Mouse (Mus musculus) liver, embryonic 15.5 days (tissue): ENCODE measurements around the gene Itsn1. TPM values are rescaled to one million over a fixed set of nuclear protein-coding genes. Genes with fewer than 3 reads are reported as not detected.

Source experiments
- ATAC-seq: fragments of 200-750 bp; cut with Nextera tagmentation; 2 replicates; pipeline ENCODE4 v1.8.0; 2017; ENCODE audit warnings: moderate number of reproducible peaks, mild to moderate bottlenecking, moderate library complexity; ENCODE audit not compliant: insufficient read depth
- H3K27ac ChIP-seq: fragments of 300-500 bp; sonication (generic); replicated peaks from 2 replicates; pipeline ENCODE4 v1.5.1; 2015; ENCODE audit warnings: mild to moderate bottlenecking, inconsistent platforms
- H3K27me3 ChIP-seq: fragments of 300-500 bp; sonication (generic); 2 replicates; pipeline ENCODE4 v1.6.1; 2015; ENCODE audit warnings: mild to moderate bottlenecking, inconsistent platforms
- H3K36me3 ChIP-seq: fragments of 300-500 bp; sonication (generic); replicated peaks from 2 replicates; pipeline ENCODE4 v1.6.1; 2015; ENCODE audit warnings: moderate library complexity, mild to moderate bottlenecking, inconsistent platforms
- H3K4me1 ChIP-seq: fragments of 300-500 bp; sonication (generic); replicated peaks from 2 replicates; pipeline ENCODE4 v1.6.1; 2015; ENCODE audit warnings: inconsistent platforms
- H3K4me2 ChIP-seq: fragments of 300-500 bp; sonication (generic); 2 replicates; pipeline ENCODE4 v1.6.1; 2015; ENCODE audit warnings: moderate library complexity, mild to moderate bottlenecking, inconsistent platforms
- H3K4me3 ChIP-seq: fragments of 300-500 bp; sonication (generic); replicated peaks from 2 replicates; pipeline ENCODE4 v1.5.1; 2015; ENCODE audit warnings: mild to moderate bottlenecking, inconsistent platforms
- H3K9ac ChIP-seq: fragments of 300-500 bp; sonication (generic); 2 replicates; pipeline ENCODE4 v1.6.1; 2015; ENCODE audit warnings: moderate library complexity, mild to moderate bottlenecking, inconsistent platforms
- H3K9me3 ChIP-seq: fragments of 300-500 bp; sonication (generic); replicated peaks from 2 replicates; pipeline ENCODE4 v1.6.1; 2016; ENCODE audit warnings: inconsistent platforms
- WGBS: fragments of 180-500 bp; shearing (Covaris S2); methylation state at CpG from one replicate; pipeline ENCODE4 v1.1.7; 2015; ENCODE audit warnings: mixed read lengths; ENCODE audit not compliant: insufficient replicate concordance; 5-methylcytosine and 5-hydroxymethylcytosine counted together
- microRNA-seq: library from miRNA; unstranded; fragments of <30 nt; microRNA quantifications from one replicate; pipeline ENCODE4, GENCODE M21; 2016
- polyA plus RNA-seq: library from polyadenylated mRNA; unstranded; fragments of >200 nt; fragmentation: Nextera tagmentation; extraction: Ambion mirVana; gene quantifications from 2 replicates; pipeline ENCODE4 v1.2.1, GENCODE M21; 2015

Gene Itsn1
- polyA plus RNA-seq, 1 experiment from 2014 or later = 50.4 TPM

- H3K36me3 ChIP-seq = no peaks in the 10 kb centered on the region
- no peak for ATAC-seq
- no peaks in the 10 kb centered on the region for H3K27me3 ChIP-seq
- no peak overlapping the region for H3K4me2 ChIP-seq
- H3K4me3 ChIP-seq = no peak overlapping the region
- H3K9ac ChIP-seq = no peak overlapping the region
- no peak overlapping the region for H3K27ac ChIP-seq
- WGBS = 67% methylated on average over 8 of the region's 8 CpGs
- no peaks in the 10 kb centered on the region for H3K4me1 ChIP-seq
- no peaks in the 10 kb centered on the region for H3K9me3 ChIP-seq
These were observed 225.7 kb downstream of the Itsn1 start for GRCm38 (mm10) chr16:91954766-91955165.

GRCm38 (mm10) chr16:91962204-91962893 lies 233.3 kb downstream of the Itsn1 start:
- H3K4me3 ChIP-seq = no peak overlapping the region
- H3K27me3 ChIP-seq = no peaks in the 10 kb centered on the region
- no peaks in the 10 kb centered on the region for H3K36me3 ChIP-seq
- no peak overlapping the region for H3K27ac ChIP-seq
- WGBS = 38% methylated on average over 9 of the region's 9 CpGs
- no peak overlapping the region for H3K9ac ChIP-seq
- ATAC-seq = no peak
- H3K9me3 ChIP-seq = no peaks in the 10 kb centered on the region
- no peak overlapping the region for H3K4me2 ChIP-seq
- peaks cover 15% of the 10 kb centered on the region; the same call in 1 of the 2 replicates for H3K4me1 ChIP-seq

- H3K9me3 ChIP-seq = no peaks in the 10 kb centered on the region
- H3K9ac ChIP-seq = no peak overlapping the region
- H3K4me3 ChIP-seq = no peak overlapping the region
- peaks cover 15% of the 10 kb centered on the region; the same call in 1 of the 2 replicates for H3K4me1 ChIP-seq
- no peak overlapping the region for H3K4me2 ChIP-seq
- no peak overlapping the region for H3K27ac ChIP-seq
- no peak for ATAC-seq
- no peaks in the 10 kb centered on the region for H3K27me3 ChIP-seq
- no peaks in the 10 kb centered on the region for H3K36me3 ChIP-seq
- 57% methylated on average over 14 of the region's 14 CpGs for WGBS
These were observed 233.9 kb downstream of the Itsn1 start for GRCm38 (mm10) chr16:91962894-91963555.

GRCm38 (mm10) chr16:91963556-91963900 lies 234.4 kb downstream of the Itsn1 start:
- Histone ChIP-seq H3K4me3 (no peak overlapping the region), H3K27me3 (no peaks in the 10 kb centered on the region), H3K4me1 (peaks cover 15% of the 10 kb centered on the region; the same call in 1 of the 2 replicates), H3K36me3 (no peaks in the 10 kb centered on the region), H3K9ac (no peak overlapping the region), H3K4me2 (no peak overlapping the region), H3K9me3 (no peaks in the 10 kb centered on the region), H3K27ac (no peak overlapping the region)
- WGBS = 74% methylated on average over 3 of the region's 3 CpGs
- ATAC-seq = no peak

- peak overlapping the region; percentile 18; the same call in 1 of the 2 replicates for H3K4me2 ChIP-seq
These were observed 235.5 kb downstream of the Itsn1 start for GRCm38 (mm10) chr16:91964308-91965178.

GRCm38 (mm10) chr16:91968725-91969124 lies 239.6 kb downstream of the Itsn1 start:
- 45% methylated on average over 10 of the region's 10 CpGs for WGBS
- peaks cover 15% of the 10 kb centered on the region; the same call in 1 of the 2 replicates for H3K4me1 ChIP-seq
- H3K9me3 ChIP-seq = no peaks in the 10 kb centered on the region

More at GRCm38 (mm10) chr16:91964308-91965178, 235.5 kb downstream of the Itsn1 start:
- Histone ChIP-seq H3K27me3 (peaks cover 9% of the 10 kb centered on the region), H3K4me3 (no peak overlapping the region), H3K4me1 (peaks cover 15% of the 10 kb centered on the region; the same call in 1 of the 2 replicates), H3K27ac (no peak overlapping the region), H3K9me3 (no peaks in the 10 kb centered on the region), H3K9ac (no peak overlapping the region), H3K36me3 (no peaks in the 10 kb centered on the region)
- 22% methylated on average over 13 of the region's 13 CpGs for WGBS
- no peak for ATAC-seq

GRCm38 (mm10) chr16:91969516-91970031 lies 240.5 kb downstream of the Itsn1 start:
- ATAC-seq = no peak; the same call in 1 of the 2 replicates
- WGBS = 10% methylated on average over 10 of the region's 10 CpGs
- no peak overlapping the region for H3K4me2 ChIP-seq
- H3K9me3 ChIP-seq = no peaks in the 10 kb centered on the region
- no peaks in the 10 kb centered on the region for H3K36me3 ChIP-seq
- no peak overlapping the region for H3K4me3 ChIP-seq
- H3K27ac ChIP-seq = no peak overlapping the region
- H3K9ac ChIP-seq = no peak overlapping the region
- peaks cover 19% of the 10 kb centered on the region for H3K27me3 ChIP-seq
- H3K4me1 ChIP-seq = peaks cover 8% of the 10 kb centered on the region; the same call in 1 of the 2 replicates

More at GRCm38 (mm10) chr16:91968725-91969124, 239.6 kb downstream of the Itsn1 start:
- no peak for ATAC-seq
- Histone ChIP-seq H3K9ac (no peak overlapping the region), H3K27ac (no peak overlapping the region), H3K4me2 (no peak overlapping the region), H3K36me3 (no peaks in the 10 kb centered on the region), H3K4me3 (no peak overlapping the region), H3K27me3 (peaks cover 19% of the 10 kb centered on the region)

Small RNA genes within 50 kb of the gene (microRNA-seq; reads per million reads assigned to microRNA genes)
- gene Gm27773 = not detected

Other genes starting within 250 kb of the Itsn1 start
- 19.4 and 21.6 TPM in 2 replicates for gene Ifnar1, start 244.0 kb upstream of the Itsn1 start, polyA plus RNA-seq
- gene Ifngr2, start 182.2 kb upstream of the Itsn1 start, polyA plus RNA-seq = 16.1 and 17.1 TPM in 2 replicates
- 6.8 and 7.4 TPM in 2 replicates for gene Tmem50b, start 131.5 kb upstream of the Itsn1 start, polyA plus RNA-seq
- gene Dnajc28, start 110.3 kb upstream of the Itsn1 start, polyA plus RNA-seq = 1.7 and 2.1 TPM in 2 replicates
- 57.4 and 65.8 TPM in 2 replicates for gene Gart, start 82.3 kb upstream of the Itsn1 start, polyA plus RNA-seq
- gene Son, start 81.8 kb upstream of the Itsn1 start, polyA plus RNA-seq = 36.7 and 39.5 TPM in 2 replicates
- 32.8 and 34.7 TPM in 2 replicates for gene Donson, start 40.5 kb upstream of the Itsn1 start, polyA plus RNA-seq
- 33.5 and 33.7 TPM in 2 replicates for gene Cryzl1, start 306 bp upstream of the Itsn1 start, polyA plus RNA-seq